Mouse (Mus musculus) thymus, adult 2 months (tissue): Measurements from ENCODE around the gene Ccdc162. TPM values are rescaled to one million over a fixed set of nuclear protein-coding genes. Genes with fewer than 3 reads are reported as not detected.
A peak's percentile ranks its signal among the peaks of the same experiment; 100 is the strongest.

Experiments
- DNase-seq: peaks from one replicate; pipeline ENCODE4 v3.0.0; 2021
- H3K27ac ChIP-seq: fragments of 200-500 bp; 2 replicates; pipeline ENCODE4 v1.5.1; 2012; ENCODE audit warnings: low read length, control low read depth; ENCODE audit not compliant: control insufficient read depth, insufficient read depth
- H3K27me3 ChIP-seq: fragments of 200-500 bp; 2 replicates; pipeline ENCODE4 v1.6.1; 2012; ENCODE audit warnings: mild to moderate bottlenecking, low read length, moderate library complexity, mixed read lengths; ENCODE audit not compliant: control insufficient read depth, insufficient read depth
- H3K36me3 ChIP-seq: fragments of 200-500 bp; 2 replicates; pipeline ENCODE4 v1.6.1; 2012; ENCODE audit warnings: mild to moderate bottlenecking, low read length, moderate library complexity; ENCODE audit not compliant: control insufficient read depth, insufficient read depth
- H3K4me1 ChIP-seq: fragments of 200-500 bp; replicated peaks from 2 replicates; pipeline ENCODE4 v1.6.1; 2012; ENCODE audit warnings: low read length; ENCODE audit not compliant: control insufficient read depth, insufficient read depth
- H3K4me3 ChIP-seq: fragments of 200-500 bp; 2 replicates; pipeline ENCODE4 v1.5.1; 2012; ENCODE audit warnings: mild to moderate bottlenecking, low read length, control low read depth, moderate library complexity; ENCODE audit not compliant: control insufficient read depth, insufficient read depth
- CTCF ChIP-seq: fragments of 200-500 bp; IDR thresholded peaks from 2 replicates; pipeline ENCODE4 v1.5.1; 2012; ENCODE audit warnings: mild to moderate bottlenecking, control low read depth, low read length, moderate library complexity, borderline replicate concordance; ENCODE audit not compliant: control insufficient read depth, poor library complexity, insufficient read depth; ENCODE audit errors: extremely low read depth
- POLR2A ChIP-seq: fragments of 200-500 bp; IDR thresholded peaks from 2 replicates; pipeline ENCODE4 v1.6.1; 2012; ENCODE audit warnings: mild to moderate bottlenecking, low read length, control low read depth, moderate library complexity; ENCODE audit not compliant: control insufficient read depth, poor library complexity, insufficient read depth; ENCODE audit errors: extremely low read depth
- WGBS: fragments of 180-500 bp; shearing (Covaris S2); methylation state at CpG from one replicate; pipeline ENCODE4 v1.1.7; 2018; 5-methylcytosine and 5-hydroxymethylcytosine counted together
- polyA plus RNA-seq: library from polyadenylated mRNA; depleted of rRNA; stranded (reverse); fragments of >200 nt; gene quantifications from 2 replicates; pipeline ENCODE4 v1.2.3, GENCODE M21; 2012; rRNA removed

The Ccdc162 gene
- polyA plus RNA-seq, 1 experiment, result 5.1 TPM

DNA sequence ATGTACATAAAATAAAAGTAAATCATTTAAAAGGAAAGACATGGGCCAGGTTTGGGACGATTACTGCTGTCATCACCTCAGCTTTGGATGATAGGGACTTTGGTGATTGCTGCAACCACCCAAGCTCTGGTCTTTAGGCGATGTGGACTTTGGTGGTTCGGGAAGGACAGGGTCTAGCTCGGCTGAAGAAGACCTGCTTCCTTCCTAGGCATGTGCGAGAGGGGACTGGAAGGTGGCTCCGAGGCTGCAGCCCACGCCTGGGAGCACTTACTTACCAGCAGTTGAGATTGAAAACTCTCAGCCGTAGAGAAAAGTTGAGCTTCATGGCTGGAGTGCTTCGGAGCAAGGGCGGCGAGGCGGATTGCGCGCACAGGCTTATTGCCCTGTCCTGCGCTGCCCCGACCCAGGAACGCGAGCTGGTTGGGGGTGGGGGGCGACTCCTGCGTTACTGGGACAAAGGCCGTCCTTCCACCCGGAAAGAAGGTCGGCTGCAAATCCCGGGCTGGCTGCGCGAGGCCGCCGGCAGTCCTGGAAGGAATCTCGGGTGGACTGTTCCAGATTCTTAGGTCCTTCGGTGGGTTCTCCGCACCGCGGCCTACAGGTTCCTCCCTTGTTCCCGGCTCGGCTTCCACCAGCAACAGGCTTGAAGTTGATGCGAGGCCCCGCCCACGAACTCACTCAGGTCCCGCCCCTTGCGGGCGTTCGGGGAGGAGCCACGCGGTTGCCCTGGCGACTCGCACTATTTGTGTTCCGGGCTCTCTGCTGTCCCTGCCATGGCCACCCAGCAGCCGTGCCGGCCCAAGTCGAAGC lies 226.5 kb downstream of the Ccdc162 start, which contains the start of the genes Smpd2 and Ppil6:
Smpd2 (minus strand) TSS at position 662 of the 810 bp plus-strand sequence.
Ppil6 (plus strand) TSS at position 732 of the 810 bp plus-strand sequence.
- Histone ChIP-seq H3K4me1 (peaks cover 24% of the 10 kb centered on the region), H3K4me3 (peak within 1 kb of the TSS; percentile 84), H3K27ac (no peak within 1 kb of the TSS; the same call in 1 of the 2 replicates), H3K36me3 (peaks cover 30% of the 10 kb centered on the region), H3K27me3 (no peaks in the 10 kb centered on the region)
- DNase-seq, result peak; percentile 95
- WGBS, result under 1% methylated on average over 50 of the region's 50 CpGs
- TF ChIP-seq CTCF (no peak), POLR2A (peak; percentile 29; the same call in 1 of the 2 replicates)

DNA sequence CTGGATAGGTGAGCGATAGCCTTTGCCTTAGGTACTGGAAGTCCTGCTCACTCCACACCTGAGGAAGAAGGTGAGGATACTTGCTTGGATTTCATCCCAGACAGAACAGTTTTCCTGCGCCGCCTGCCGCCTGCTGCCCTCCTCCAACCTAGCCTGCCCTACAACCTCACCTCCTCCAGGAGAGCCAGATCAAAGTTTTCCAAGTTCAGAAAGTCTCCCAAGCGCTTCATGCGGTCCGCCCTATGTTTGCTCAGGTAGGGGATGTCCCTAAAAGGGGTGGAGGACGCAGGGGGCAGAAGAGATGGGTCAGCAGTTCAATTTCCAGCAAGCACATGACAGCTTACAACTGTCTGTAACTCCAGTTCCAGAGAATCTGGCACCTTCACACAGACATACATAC lies 227.1 kb downstream of the Ccdc162 start:
- Histone ChIP-seq H3K4me1 (peaks cover 24% of the 10 kb centered on the region), H3K27ac (no peak overlapping the region; the same call in 1 of the 2 replicates), H3K4me3 (peak overlapping the region; percentile 84), H3K36me3 (peaks cover 36% of the 10 kb centered on the region), H3K27me3 (no peaks in the 10 kb centered on the region)
- DNase-seq, result no peak
- 70% methylated on average over 8 of the region's 8 CpGs for WGBS
- TF ChIP-seq POLR2A (no peak), CTCF (no peak)

DNA sequence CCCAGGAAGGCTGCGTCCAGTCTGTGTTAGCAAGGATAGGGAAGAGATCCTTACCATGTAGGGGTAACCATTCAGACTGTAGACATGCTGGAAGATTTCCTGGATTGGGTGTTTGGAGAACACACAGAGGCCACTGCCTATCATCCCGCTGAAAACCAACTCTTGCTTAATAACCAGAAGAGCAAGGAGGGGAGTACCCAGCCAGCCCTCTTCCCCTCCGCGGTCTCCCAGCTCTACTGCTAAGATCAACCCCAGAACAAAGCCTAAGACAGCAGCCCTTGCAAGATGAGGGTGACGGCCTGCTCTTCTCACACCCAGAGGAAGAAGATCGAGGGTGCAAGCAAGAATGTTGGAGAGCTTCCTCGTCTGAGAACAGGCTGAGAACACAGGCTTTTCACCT lies 227.6 kb downstream of the Ccdc162 start:
- peak overlapping the region; percentile 84 for H3K4me3 ChIP-seq
- no peak overlapping the region; the same call in 1 of the 2 replicates for H3K27ac ChIP-seq
- TF ChIP-seq CTCF (no peak), POLR2A (no peak)
- H3K27me3 ChIP-seq, result no peaks in the 10 kb centered on the region
- peaks cover 24% of the 10 kb centered on the region for H3K4me1 ChIP-seq
- DNase-seq, result no peak
- 30% methylated on average over 7 of the region's 7 CpGs for WGBS
- peaks cover 40% of the 10 kb centered on the region for H3K36me3 ChIP-seq

Other genes with a start within 250 kb of the Ccdc162 start
- 232 and 249 TPM in 2 replicates for gene Mical1, start 240.3 kb downstream of the Ccdc162 start, polyA plus RNA-seq
- gene Smpd2, start 226.3 kb downstream of the Ccdc162 start, polyA plus RNA-seq, result 134 and 141 TPM in 2 replicates
- gene Ppil6, start 226.2 kb downstream of the Ccdc162 start, polyA plus RNA-seq, result 0.15 and 0.20 TPM in 2 replicates
- 223 and 238 TPM in 2 replicates for gene Cd164, start 197.2 kb downstream of the Ccdc162 start, polyA plus RNA-seq
- 5.7 and 6.5 TPM in 2 replicates for gene Cep57l1, start 93.2 kb upstream of the Ccdc162 start, polyA plus RNA-seq
- gene Sesn1, start 93.3 kb upstream of the Ccdc162 start, polyA plus RNA-seq, result 49.7 and 51.7 TPM in 2 replicates